Mouse (Mus musculus) kidney, postnatal 4 days (tissue): Measurements from ENCODE around the gene Ccm2.

Source experiments
- DNase-seq, 2 experiments: peaks; one replicate each; pipeline ENCODE4 v3.0.0; 2021; ENCODE audit warnings: mixed read lengths in 2 of 2

Gene Ccm2

GRCm38 (mm10) chr11:6530746-6531145 lies 15.9 kb upstream of the Ccm2 start:
- no peak for DNase-seq

GRCm38 (mm10) chr11:6544683-6545082 lies 2.0 kb upstream of the Ccm2 start:
- no peak for DNase-seq

- no peak for DNase-seq
Measured at GRCm38 (mm10) chr11:6545186-6545856, 1.4 kb upstream of the Ccm2 start.

GRCm38 (mm10) chr11:6545857-6546192 lies 862 bp upstream of the Ccm2 start:
- DNase-seq: no peak

GRCm38 (mm10) chr11:6547037-6547680 lies 472 bp downstream of the Ccm2 start:
- DNase-seq: peak; percentile 76 to 87

- DNase-seq: no peak
Measured at GRCm38 (mm10) chr11:6547696-6548325, 1.1 kb downstream of the Ccm2 start.

- DNase-seq: no peak
Measured at GRCm38 (mm10) chr11:6549770-6550169, 3.1 kb downstream of the Ccm2 start.

- no peak for DNase-seq
Measured at GRCm38 (mm10) chr11:6550201-6550600, 3.5 kb downstream of the Ccm2 start.

- DNase-seq: no peak
Measured at GRCm38 (mm10) chr11:6558234-6558633, 11.5 kb downstream of the Ccm2 start.

- DNase-seq: no peak
Measured at GRCm38 (mm10) chr11:6559996-6560395, 13.3 kb downstream of the Ccm2 start.

- peak; percentile 44 to 57 for DNase-seq
Measured at GRCm38 (mm10) chr11:6560655-6561360, 14.1 kb downstream of the Ccm2 start.

- peak; percentile 20 to 39 for DNase-seq
Measured at GRCm38 (mm10) chr11:6561474-6561873, 14.8 kb downstream of the Ccm2 start.

GRCm38 (mm10) chr11:6562359-6562758 lies 15.7 kb downstream of the Ccm2 start:
- peak; percentile 14 to 19 for DNase-seq

GRCm38 (mm10) chr11:6563201-6563600 lies 16.5 kb downstream of the Ccm2 start:
- no peak for DNase-seq

- no peak for DNase-seq
Measured at GRCm38 (mm10) chr11:6566496-6566895, 19.8 kb downstream of the Ccm2 start.

GRCm38 (mm10) chr11:6567951-6568350 lies 21.3 kb downstream of the Ccm2 start:
- DNase-seq: no peak

GRCm38 (mm10) chr11:6568584-6569409 lies 22.1 kb downstream of the Ccm2 start:
- DNase-seq: peak; percentile 35 to 48

- no peak for DNase-seq
Measured at GRCm38 (mm10) chr11:6569410-6569777, 22.7 kb downstream of the Ccm2 start.

GRCm38 (mm10) chr11:6576151-6576550 lies 29.5 kb downstream of the Ccm2 start:
- DNase-seq: no peak

- no peak for DNase-seq
Measured at GRCm38 (mm10) chr11:6579361-6579760, 32.7 kb downstream of the Ccm2 start.

GRCm38 (mm10) chr11:6580065-6580750 lies 33.5 kb downstream of the Ccm2 start:
- no peak for DNase-seq

- no peak for DNase-seq
Measured at GRCm38 (mm10) chr11:6581560-6581959, 34.9 kb downstream of the Ccm2 start.
